Mouse (Mus musculus) gastrocnemius, postnatal 10 days (tissue): ENCODE data around the gene Ccdc50. TPM values are rescaled to one million over a fixed set of nuclear protein-coding genes. Genes with fewer than 3 reads are reported as not detected.

Source experiments
- DNase-seq: peaks from one replicate; pipeline ENCODE4 v3.0.0; 2021; ENCODE audit warnings: mixed read lengths
- total RNA-seq, 2 experiments: library from RNA; stranded (reverse); gene quantifications; 2 replicates each; pipeline ENCODE4 v1.2.3; 2021

The Ccdc50 gene
- total RNA-seq, 2 experiments from 2014 or later: 101 to 102 TPM

DNA sequence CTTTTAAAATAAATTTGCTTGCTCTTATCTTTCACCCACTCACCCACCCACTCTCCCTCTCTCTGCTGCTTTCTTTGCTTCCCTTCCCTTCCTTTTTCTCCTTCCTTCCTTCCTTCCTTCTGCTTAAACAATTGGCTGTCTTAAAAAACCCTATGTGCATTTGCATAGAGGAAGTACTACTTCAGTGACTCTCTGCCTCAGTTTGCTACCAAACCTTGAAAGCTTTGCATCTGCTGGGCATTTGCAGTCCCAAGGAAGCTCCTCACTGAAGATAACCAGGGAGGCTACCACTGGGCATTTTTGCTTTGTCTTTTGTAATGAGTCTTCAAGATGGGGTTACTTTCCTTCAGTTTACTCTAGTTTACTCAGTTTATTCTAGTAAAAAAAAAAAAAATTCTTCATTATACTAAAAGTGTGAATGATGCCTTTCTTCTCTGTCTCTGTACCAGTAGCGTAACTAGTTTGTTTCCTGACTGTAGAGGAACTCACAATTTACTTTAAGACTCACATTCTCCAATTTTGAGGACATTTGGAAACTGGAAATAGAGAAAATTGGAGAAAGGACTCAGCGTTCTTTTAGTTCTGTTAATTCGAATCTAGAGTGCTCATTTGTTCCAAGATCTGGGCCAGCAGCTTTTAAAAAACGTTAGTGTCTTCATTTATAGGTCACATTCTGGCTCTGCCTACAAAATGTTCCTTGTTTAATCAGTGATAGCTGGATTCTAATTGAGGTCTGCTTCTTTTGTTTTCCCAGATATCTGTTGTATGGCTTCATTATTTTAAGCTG, 6.8 kb downstream of the Ccdc50 start:
- no peak for DNase-seq

DNA sequence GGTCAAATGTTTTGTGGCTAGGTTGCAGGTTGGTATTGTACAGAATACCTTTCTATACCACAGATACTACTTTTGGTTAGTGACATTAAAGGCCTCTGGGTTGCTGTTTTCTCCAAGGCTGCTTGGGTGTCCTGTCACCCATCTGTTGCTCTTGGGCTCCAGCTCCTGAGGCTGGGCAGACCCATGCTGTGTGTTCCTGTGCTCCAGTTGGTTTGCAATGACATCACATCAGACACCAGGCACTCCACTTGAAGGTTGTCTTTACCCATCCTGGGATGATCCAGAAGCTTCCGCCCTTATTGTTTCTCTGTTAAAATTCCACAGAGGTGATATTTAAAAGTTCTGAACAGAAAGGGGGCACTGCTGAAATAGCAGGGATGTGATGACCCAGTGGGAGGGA, 8.3 kb downstream of the Ccdc50 start:
- DNase-seq: no peak

DNA sequence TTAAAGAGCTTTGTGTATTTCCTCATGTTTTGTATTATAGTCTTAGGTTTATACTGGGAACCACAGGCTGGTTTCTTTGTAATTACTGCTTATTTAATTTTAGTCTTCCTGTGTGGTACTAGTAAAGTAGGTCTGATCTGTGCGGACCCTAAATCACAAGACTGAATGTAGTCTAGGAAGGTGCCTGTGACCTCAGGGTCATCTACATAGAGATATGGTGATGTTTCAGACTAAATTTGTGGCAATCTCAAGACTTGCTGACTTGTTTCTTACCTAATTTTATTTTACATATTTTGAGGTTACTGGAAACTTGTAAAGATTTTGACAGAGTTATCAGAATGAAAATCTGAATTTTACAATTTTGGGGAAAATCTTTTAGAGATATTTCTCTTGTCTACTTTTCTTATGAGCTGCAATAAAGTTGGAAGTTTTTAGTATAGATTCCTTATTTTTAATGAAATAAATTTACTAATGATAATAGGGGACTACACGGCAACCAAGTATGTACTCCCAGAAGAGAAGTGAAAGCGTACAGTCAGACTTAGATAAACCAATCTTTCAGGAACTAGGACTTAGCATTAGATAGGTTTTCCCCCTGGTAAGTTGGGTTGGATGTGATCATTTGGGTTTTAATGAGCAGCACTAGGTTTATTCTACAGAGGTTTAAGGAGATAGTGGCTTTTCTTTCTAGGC, 10.5 kb downstream of the Ccdc50 start:
- no peak for DNase-seq

DNA sequence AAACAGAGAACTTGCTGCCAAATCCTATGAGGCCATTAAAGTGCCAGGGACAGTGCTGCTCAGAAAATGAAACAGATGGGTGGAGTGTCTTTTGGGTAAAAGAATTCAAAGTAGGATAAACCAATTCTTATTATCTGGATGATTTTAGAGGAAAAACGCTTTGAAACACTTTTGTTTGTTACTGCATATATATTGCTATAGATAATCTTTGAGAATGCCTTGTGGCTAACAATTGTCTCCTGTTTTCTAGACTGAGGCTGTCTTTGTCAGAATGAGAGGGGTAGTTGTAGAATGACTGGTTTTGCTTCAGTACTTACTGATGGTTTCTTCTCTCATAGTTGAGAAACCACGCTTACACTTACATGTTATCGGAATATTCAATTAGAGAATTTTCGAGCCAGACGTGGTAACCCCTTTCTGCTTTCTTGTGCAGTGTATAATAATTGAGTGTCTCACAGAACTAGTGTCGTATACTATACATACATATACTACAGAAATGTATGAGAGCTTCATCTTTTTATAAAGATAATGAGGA, 11.1 kb downstream of the Ccdc50 start:
- no peak for DNase-seq

DNA sequence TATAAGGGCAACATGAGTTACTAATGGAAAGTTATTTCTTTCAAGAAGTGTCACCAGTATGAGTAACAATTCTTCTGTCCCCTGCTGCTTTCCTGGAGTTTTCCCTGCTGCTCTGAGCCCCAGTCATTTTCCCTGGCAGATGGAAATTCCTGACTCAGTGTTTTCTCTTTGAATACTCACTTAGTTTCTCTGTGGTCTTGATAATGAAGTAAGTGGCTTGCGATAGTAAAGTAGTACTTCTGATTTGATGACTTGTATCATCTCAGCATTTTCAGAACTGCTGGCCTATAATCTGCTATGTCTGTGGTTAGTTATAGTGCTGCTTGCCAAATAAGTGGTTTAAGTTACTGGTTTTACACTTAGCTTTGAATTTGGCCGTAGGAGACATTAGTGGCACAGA, 12.9 kb downstream of the Ccdc50 start:
- no peak for DNase-seq

DNA sequence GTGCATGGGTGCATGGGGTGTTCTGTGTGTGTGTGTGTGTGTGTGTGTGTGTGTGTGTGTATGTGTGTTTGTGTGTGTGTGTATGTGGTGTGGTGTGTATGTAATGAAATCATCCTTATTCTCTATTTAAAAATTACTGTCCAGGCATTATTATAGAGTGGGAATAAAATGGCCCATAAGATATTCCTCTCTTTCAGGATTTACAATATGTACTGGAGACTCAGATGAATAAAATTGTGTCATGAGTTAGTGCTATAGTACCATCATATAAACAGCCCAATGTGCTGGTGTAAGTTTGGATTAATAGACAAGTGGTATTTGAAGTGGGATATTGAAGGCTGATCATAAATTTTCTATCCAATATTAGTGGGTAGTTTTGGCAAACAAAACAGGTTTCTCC, 15.4 kb downstream of the Ccdc50 start:
- no peak for DNase-seq

DNA sequence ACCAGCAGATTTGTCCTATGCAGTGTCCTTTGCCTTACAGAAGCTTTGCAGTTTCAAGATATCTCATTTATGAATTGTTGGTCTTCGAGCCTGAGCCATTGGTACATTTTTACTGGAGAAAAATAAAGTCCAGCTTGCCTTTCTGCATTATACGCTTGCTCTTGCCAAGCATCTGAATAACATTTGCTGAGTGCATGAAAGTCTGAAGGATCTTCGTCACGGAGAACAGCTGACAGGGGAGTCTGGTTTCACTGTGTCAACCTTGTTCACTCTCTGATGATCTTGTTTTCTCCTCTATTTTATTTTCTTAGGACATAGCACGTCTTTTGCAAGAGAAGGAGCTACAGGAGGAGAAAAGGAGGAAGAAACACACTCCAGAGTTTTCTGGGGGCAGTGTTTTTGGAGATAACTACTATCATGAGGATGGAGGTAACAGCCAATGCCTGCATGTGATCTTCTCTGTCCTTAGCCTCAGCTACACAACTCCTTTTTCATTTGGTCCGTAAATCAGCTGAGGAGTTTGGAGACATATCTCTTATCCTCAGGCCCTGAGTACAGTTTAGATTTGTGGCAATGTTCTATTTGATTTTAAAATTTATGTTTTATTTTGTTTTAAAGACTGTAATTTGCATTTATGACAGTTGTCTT, 28.4 kb downstream of the Ccdc50 start:
- no peak for DNase-seq

DNA sequence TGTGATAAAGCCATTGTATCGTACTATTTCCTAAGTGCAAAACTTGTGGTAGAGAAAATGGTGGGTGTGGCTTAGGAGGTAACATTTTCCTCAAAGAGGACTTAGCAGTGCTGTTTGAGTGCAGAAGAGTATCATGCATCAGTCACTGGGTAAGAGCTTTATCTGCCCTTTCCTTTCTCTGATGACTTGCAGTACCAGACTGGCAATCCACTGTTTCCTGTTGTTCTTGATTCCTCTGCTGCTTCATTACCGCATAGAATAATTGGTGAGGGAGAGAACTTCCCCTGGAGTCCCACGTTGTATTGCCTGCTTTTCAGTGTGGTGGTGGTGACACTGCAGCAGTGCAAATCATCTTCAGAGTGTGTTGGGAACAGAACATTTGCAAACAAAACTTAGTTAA, 29.0 kb downstream of the Ccdc50 start:
- no peak for DNase-seq

DNA sequence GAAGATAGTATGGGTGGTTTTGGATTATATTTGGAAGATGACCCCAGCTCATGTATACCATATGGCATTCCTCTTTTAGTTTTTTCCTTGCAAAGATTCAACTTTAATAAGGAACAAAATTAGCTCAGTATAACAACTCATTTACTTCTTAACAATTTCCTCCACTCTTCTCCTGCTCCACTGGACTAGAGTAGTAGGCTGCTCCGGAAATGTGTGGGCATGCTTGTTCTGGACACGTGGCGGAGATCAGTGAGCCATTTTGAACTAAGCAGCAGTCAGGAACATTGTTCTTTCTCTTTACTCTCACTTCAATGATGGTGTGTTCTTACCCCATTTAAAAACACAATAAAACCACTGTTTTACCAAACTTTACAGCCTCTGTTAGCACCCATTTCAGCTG, 32.3 kb downstream of the Ccdc50 start:
- no peak for DNase-seq

DNA sequence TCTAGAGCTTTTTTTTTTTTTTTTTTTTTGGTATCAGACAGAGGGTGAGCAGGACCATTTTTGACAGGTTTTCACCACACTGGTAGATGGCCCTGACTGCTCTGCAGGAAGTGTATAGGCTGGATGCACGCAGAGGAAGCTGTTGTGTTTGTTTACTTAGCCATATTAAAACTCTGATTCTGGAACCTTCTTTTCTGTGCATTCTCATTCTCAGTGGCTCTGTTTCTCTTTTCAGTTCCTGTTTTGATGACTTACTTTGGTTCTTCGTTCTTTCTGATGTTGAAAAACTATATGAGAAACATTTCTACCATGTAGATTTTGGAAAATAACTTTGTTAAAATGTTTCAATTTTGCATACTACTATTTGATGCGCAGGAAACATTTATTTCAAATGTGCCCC, 46.4 kb downstream of the Ccdc50 start:
- DNase-seq: no peak

DNA sequence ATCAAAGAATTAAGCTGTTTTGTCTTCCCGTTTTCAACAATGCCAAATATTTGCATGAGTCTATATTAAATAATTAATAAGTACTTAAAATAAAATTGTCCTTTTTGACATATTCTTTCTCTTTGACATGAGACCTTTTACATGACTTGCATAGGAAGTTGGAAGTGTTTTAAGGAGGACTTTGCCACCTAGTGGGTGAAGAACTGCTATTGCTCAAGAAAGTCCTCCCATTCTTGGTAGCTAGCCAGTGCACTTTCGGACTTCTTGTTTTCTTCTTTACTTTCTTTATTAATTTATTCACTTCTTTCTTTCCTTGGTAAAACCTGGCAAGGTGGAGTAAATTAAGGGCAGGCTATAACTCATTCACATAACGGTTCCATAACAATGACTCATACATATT, 55.3 kb downstream of the Ccdc50 start:
- no peak for DNase-seq

DNA sequence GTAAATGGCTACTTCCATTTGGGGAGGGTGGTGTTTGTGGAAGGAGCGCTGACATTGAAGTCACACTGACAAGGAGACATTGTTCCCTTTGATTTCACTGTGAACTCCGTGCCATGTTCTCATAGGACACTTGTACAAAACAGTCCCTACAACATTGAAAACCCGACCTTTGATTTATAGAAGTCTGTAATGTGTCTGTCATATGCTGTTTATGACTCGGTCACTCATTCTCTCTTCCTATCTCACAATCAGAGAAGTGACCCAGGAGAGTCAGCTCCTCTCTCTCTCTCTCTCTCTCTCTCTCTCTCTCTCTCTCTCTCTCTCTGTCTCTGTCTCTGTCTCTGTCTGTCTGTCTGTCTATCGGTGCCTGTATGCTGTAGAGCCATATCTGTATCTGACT, 60.7 kb downstream of the Ccdc50 start:
- DNase-seq: no peak

DNA sequence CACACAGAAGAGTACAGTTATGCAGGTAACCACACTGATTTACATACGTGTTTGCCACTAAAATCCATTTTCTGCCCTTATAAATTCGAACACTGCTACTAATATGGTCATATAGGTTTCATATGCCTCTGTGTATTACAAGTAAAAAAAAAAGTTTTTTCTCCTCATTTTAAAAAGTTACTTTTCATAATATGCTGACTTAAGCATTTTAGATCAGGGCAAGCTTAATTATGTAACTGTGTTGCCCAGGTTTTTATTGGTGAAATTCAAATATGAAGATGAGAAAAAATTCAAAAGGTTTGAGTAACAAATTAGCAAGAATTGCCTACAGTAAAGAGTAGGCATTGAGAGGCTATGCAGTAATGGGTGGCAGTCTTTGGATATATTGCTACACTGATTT, 62.0 kb downstream of the Ccdc50 start:
- DNase-seq: no peak

DNA sequence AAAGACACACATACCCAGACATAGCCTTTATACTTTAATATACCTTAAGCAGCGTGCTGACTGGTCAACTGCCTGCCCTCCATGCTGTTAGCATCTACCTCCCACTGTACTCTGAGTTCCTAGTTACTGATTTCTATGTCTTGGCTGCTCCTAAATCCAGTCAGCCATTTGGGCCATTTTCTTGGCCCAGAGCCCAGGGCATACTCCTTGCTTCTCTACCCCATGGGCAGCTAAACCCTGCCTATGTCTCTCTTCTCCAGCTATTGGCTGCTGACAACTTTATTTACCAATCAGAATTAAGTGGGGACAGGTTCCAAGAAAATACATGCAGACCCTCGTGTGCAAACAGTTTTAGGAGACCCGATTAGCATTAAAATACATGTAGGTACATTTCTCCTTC, 64.7 kb downstream of the Ccdc50 start:
- DNase-seq: peak; percentile 15

DNA sequence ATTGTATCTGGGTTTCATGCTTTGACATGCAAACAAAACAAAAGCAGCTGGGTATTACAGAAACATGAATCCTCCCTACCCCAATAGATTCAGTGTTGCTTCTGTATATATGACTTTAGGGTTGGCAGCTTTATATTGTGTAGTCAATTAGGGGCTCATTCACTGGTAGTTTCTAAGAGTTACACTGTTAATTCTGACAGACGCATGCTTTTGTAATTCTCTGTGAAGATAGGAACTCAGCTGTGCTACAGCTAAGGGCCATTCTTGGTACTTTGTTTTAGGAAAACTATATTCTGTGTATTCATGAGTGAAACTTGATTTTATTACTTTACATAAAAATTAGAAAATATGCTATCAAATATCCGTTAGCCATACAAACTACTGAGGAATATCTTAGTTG, 65.2 kb downstream of the Ccdc50 start:
- DNase-seq: no peak

DNA sequence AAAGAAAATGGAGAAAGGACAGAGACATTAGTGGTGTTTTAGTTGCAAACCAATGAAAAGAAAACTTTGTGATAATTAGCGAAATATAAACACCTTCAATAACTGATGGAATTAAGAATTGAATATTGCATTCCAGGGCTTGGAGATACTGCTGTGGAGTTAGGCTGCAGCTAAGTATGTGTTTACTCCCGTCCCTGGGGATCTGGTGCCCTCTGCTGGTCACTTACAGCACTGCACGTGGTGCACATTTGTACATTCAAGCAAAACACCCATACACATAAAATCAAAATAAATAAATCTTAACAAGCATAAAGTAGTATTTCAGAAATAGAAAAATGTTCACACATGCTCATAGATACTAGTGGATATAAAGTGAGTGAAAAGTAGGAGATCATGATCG, 68.6 kb downstream of the Ccdc50 start:
- DNase-seq: peak; percentile 87

DNA sequence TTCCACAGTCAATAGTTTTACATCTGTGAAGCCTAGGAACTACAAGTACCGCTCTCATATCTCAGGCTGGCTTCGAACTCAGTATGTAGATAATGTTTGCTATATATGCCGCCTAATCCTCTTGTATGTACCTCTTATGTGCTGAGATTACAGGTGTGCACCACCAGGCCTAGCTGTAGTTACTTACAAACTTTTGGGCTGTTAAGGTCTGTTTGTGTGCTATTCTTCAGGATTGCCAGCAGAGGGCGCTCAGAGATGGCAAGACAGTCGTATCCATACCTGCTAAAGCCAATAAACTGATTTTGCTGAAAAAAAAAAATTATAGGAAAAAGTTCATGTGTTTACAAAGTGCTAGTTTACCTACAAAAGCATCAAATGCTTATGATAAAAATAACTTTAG, 80.1 kb downstream of the Ccdc50 start:
- DNase-seq: peak; percentile 22

DNA sequence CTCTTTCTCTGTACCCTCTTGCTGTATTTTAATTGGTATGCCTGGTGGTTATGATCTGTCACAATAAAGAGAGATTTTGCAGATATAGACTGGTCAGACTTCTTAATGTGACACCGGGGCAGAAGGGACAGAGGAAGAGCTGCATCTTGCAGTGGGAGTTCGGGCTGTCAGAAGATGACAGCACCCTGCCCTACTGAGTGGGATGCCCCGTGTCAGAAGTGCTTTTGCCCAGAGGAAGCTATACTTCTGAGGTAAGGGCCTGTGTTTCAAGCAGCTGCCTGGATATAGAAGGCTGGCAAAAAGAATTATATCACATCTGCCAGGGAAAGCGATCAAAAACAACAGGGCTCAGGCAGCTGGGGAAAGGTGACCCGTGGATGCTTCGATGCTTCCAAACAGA, 82.7 kb downstream of the Ccdc50 start:
- no peak for DNase-seq

DNA sequence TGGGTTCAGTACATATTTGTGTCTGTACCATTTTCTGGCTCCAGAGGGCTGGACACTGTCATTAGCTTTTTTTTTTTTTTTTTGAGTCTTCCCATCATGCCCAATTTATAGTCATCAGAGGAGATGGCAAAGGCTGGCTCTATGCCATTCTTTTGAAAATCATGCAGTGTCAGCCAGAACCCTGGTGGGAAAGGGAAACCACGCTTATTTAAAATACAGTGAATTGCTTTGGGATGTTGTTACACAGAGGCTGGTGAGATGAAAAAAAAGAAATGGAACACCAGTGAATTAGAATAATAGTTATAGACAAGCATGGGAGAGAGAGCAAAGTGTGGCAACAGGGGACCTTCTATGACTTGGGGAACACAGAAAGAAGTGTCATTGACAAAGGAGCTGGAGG, 95.2 kb downstream of the Ccdc50 start:
- DNase-seq: no peak
